ENCODE assay signal across 8 mouse cellular contexts in the genomic region with DNA sequence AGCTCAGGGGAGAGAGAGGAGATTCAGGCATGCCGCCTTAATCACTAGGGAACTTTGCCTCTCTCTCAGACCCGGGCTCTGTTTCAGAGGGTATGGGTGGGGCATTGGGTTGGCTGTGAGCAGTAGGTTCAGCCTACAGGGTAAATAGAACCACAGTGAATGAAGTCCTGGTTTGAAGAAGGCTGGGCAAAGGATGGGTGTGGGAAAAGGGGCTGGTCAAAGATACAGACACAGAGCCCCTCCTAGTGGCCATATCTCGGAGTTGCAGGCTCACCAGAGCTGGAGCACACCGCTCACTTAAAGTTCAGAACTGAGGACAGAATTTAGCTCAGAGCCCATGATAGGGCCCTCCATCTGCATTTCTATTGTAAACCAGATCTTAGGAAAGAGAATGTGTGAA. TPM values are rescaled to one million over a fixed set of nuclear protein-coding genes. Genes with fewer than 3 reads are reported as not detected.
A peak's percentile ranks its signal among the peaks of the same experiment; 100 is the strongest.
DNase-seq lines count a peak whose midpoint lies in the region; TF ChIP-seq lines count a peak whose summit lies in the region.

No protein-coding gene starts in this region.

- peak; percentile 30 for TF ChIP-seq CTCF in C2C12 (IDR thresholded peaks at IDR 0.05; ENCODE audit: control insufficient read depth, insufficient read depth, insufficient read length)
- peak; percentile 88 for TF ChIP-seq CTCF in liver, adult 2 months (IDR thresholded peaks at IDR 0.05; ENCODE audit: low read depth, low read length)

- H3K4me1 ChIP-seq in liver, adult 2 months (ENCODE audit: control insufficient read depth, insufficient read depth, low read length), result no peaks in the 10 kb centered on the region; the same call in 1 of the 2 replicates

- no peak overlapping the region for H3K9ac ChIP-seq in liver, adult 2 months (ENCODE audit: low read depth, low read length)

- peak; percentile 63 for DNase-seq in T-cell, adult 2 months (ENCODE audit: low spot score)
- DNase-seq in embryo, embryonic 10.5 days (ENCODE audit: low spot score), result peak; percentile 92
- DNase-seq in gastrocnemius, postnatal 14 days, result peak; percentile 78
- peak; percentile 71 for DNase-seq in kidney, adult 11 months
- peak; percentile 61 for DNase-seq in liver, adult 2 months (ENCODE audit: extremely low read depth, low read depth, low spot score)
- DNase-seq in neural tube, embryonic 10.5 days (ENCODE audit: extremely low spot score, low spot score), result peak; percentile 79
- peak; percentile 67 for DNase-seq in thymus, postnatal 0 days (ENCODE audit: low spot score)

- intact Hi-C loops in gastrocnemius, postnatal 14 days (cut with DNase I; ENCODE audit: low total_unique reads), result loop anchor here (2.0 kb wide), 1 partner anchor 19 kb away; no protein-coding TSS in a partner anchor

- WGBS in liver, adult 2 months, result 9% methylated on average over 4 of the region's 4 CpGs

- H3K27me3 ChIP-seq in C2C12 (ENCODE audit: control insufficient read depth, insufficient read depth, insufficient read length), result no peaks in the 10 kb centered on the region
- no peaks in the 10 kb centered on the region for H3K27me3 ChIP-seq in liver, adult 2 months (ENCODE audit: control insufficient read depth, insufficient read depth, low read length)

- no peak overlapping the region for H3ac ChIP-seq in C2C12 (ENCODE audit: control insufficient read depth, insufficient read length, low read depth)

- no peaks in the 10 kb centered on the region for H3K79me3 ChIP-seq in C2C12 (ENCODE audit: low read depth)

- no peaks in the 10 kb centered on the region for H3K79me2 ChIP-seq in C2C12 (ENCODE audit: control insufficient read depth, insufficient read depth)
- no peaks in the 10 kb centered on the region for H3K79me2 ChIP-seq in liver, adult 2 months (ENCODE audit: control insufficient read depth, insufficient read depth, low read length)

- H3K27ac ChIP-seq in liver, adult 2 months (replicated peaks; ENCODE audit: insufficient read depth, low read depth, low read length), result no peak overlapping the region

- TF ChIP-seq POLR2A in liver, adult 2 months (IDR thresholded peaks at IDR 0.05; ENCODE audit: extremely low read depth, insufficient read depth, low read length), result no peak

- no peak overlapping the region for H3K4me3 ChIP-seq in C2C12 (ENCODE audit: insufficient read depth, poor library complexity, severe bottlenecking)
- no peak overlapping the region for H3K4me3 ChIP-seq in liver, adult 2 months (ENCODE audit: insufficient read depth, low read depth, low read length)

- H3K36me3 ChIP-seq in C2C12 (ENCODE audit: control insufficient read depth, insufficient read depth), result peaks cover 4% of the 10 kb centered on the region
- no peaks in the 10 kb centered on the region for H3K36me3 ChIP-seq in liver, adult 2 months (ENCODE audit: control insufficient read depth, insufficient read depth, low read length)

TF ChIP-seq in C2C12, 6 proteins besides CTCF, POLR2A, EP300 and RAD21:
- TF ChIP-seq MYOG (IDR thresholded peaks at IDR 0.05; ENCODE audit: control insufficient read depth, extremely low read depth, insufficient read length), result no peak
- no peak for TF ChIP-seq USF1 (IDR thresholded peaks at IDR 0.05; ENCODE audit: low read depth)
- no peak for TF ChIP-seq CEBPB (IDR thresholded peaks at IDR 0.05; ENCODE audit: low read depth)
- TF ChIP-seq FOSL1 (IDR thresholded peaks at IDR 0.05; ENCODE audit: insufficient read depth, low read length, poor library complexity, severe bottlenecking), result no peak
- no peak for TF ChIP-seq MAX (IDR thresholded peaks at IDR 0.05)
- no peak for TF ChIP-seq MYOD1 (IDR thresholded peaks at IDR 0.05; ENCODE audit: control insufficient read depth, insufficient read length, low read depth)

RNA-seq across cellular contexts. Expression of a gene that starts 13.7 kb away (rescaled TPM):
- polyA plus RNA-seq in C2C12 (2012; fragmentation: generic; extraction: Trizol), result 0.14 TPM
- total RNA-seq in gastrocnemius, postnatal 14 days (2021), result 10 to 100 TPM in 1 of 2 experiments, 1 to 10 TPM in 1; 9.8 to 10.9 TPM
- not detected in 2 replicates for total RNA-seq in liver, adult 2 months (2014; rRNA removed)
- polyA plus RNA-seq in liver, adult 2 months (2012; rRNA removed), result 0.06 TPM in 1 of 2 replicates, not detected in the other
- 0.05 and 0.08 TPM in 2 replicates for polyA plus RNA-seq in thymus, postnatal 0 days (2015; fragmentation: Nextera tagmentation; extraction: Ambion mirVana)

RNA-seq across cellular contexts. Expression of a gene that starts 15.5 kb away (rescaled TPM):
- 29.2 TPM for polyA plus RNA-seq in C2C12 (2012; fragmentation: generic; extraction: Trizol)
- 10 to 100 TPM; 21.3 to 22.1 TPM for total RNA-seq in gastrocnemius, postnatal 14 days (2021)
- total RNA-seq in liver, adult 2 months (2014; rRNA removed), result 0.65 and 0.94 TPM in 2 replicates
- 0.76 and 1.5 TPM in 2 replicates for polyA plus RNA-seq in liver, adult 2 months (2012; rRNA removed)
- polyA plus RNA-seq in thymus, postnatal 0 days (2015; fragmentation: Nextera tagmentation; extraction: Ambion mirVana), result 17.4 and 17.9 TPM in 2 replicates

RNA-seq across cellular contexts. Expression of a gene that starts 17.6 kb away (rescaled TPM):
- polyA plus RNA-seq in C2C12 (2012; fragmentation: generic; extraction: Trizol), result 59.2 TPM
- total RNA-seq in gastrocnemius, postnatal 14 days (2021), result 10 to 100 TPM; 26.8 to 29.0 TPM
- total RNA-seq in liver, adult 2 months (2014; rRNA removed), result 3.4 and 4.6 TPM in 2 replicates
- 14.2 and 14.3 TPM in 2 replicates for polyA plus RNA-seq in liver, adult 2 months (2012; rRNA removed)
- polyA plus RNA-seq in thymus, postnatal 0 days (2015; fragmentation: Nextera tagmentation; extraction: Ambion mirVana), result 12.5 and 13.2 TPM in 2 replicates

RNA-seq across cellular contexts. Expression of a gene that starts 25.5 kb away (rescaled TPM):
- polyA plus RNA-seq in C2C12 (2012; fragmentation: generic; extraction: Trizol), result 63.0 TPM
- total RNA-seq in gastrocnemius, postnatal 14 days (2021), result 10 to 100 TPM; 32.9 to 35.4 TPM
- total RNA-seq in liver, adult 2 months (2014; rRNA removed), result 26.6 and 32.3 TPM in 2 replicates
- 76.2 and 80.0 TPM in 2 replicates for polyA plus RNA-seq in liver, adult 2 months (2012; rRNA removed)
- 89.1 and 102 TPM in 2 replicates for polyA plus RNA-seq in thymus, postnatal 0 days (2015; fragmentation: Nextera tagmentation; extraction: Ambion mirVana)

RNA-seq across cellular contexts. Expression of a gene that starts 26.3 kb away (rescaled TPM):
- 12.1 TPM for polyA plus RNA-seq in C2C12 (2012; fragmentation: generic; extraction: Trizol)
- total RNA-seq in gastrocnemius, postnatal 14 days (2021), result 10 to 100 TPM; 14.5 to 15.9 TPM
- total RNA-seq in liver, adult 2 months (2014; rRNA removed), result 7.8 and 9.3 TPM in 2 replicates
- 11.8 and 11.9 TPM in 2 replicates for polyA plus RNA-seq in liver, adult 2 months (2012; rRNA removed)
- 13.4 and 15.5 TPM in 2 replicates for polyA plus RNA-seq in thymus, postnatal 0 days (2015; fragmentation: Nextera tagmentation; extraction: Ambion mirVana)
